Mouse (Mus musculus): Measurements from ENCODE around the gene Mapk13. TPM values are rescaled to one million over a fixed set of nuclear protein-coding genes. Genes with fewer than 3 reads are reported as not detected.

The Mapk13 gene
- polyA plus RNA-seq, 1 experiment = 24.3 TPM

DNA sequence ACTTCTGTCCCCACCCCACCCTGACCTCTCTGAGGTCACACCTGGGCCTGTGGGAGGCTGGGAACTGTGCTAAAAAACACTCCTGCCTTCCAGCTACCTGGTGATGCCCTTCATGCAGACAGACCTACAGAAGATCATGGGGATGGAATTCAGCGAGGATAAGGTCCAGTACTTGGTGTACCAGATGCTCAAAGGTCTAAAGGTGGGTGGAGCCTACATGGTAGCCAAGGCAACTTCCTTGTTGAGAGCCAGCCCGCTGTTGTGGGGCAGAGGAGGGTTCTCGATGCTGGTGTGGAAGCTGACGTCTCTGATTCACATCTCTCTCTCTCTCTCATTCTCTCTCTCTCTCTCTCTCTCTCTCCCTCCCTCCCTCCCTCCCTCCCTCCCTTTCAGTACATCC, 6.1 kb downstream of the Mapk13 start:
- DNase-seq (ENCODE audit: low read depth) = no peak

DNA sequence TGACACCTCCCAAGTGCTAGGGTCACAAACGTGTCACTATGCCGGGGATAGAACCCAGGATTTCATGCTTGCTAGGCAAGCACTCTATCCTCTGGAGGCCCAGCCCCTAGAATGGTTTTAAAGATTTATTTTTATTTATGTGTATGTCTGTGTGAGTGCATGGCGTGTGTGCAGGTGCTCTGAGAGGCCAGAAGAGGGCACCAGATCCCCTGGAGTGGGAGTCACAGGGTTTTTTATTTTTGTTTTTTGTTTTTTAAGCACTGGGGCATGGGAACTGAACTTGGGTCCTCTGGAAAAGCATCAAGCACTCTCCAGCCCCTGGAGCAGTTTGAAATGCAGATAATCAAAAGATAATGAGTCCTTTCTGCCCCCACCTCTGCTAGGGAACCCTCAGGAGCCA, 7.7 kb downstream of the Mapk13 start:
- DNase-seq (ENCODE audit: low read depth) = no peak

DNA sequence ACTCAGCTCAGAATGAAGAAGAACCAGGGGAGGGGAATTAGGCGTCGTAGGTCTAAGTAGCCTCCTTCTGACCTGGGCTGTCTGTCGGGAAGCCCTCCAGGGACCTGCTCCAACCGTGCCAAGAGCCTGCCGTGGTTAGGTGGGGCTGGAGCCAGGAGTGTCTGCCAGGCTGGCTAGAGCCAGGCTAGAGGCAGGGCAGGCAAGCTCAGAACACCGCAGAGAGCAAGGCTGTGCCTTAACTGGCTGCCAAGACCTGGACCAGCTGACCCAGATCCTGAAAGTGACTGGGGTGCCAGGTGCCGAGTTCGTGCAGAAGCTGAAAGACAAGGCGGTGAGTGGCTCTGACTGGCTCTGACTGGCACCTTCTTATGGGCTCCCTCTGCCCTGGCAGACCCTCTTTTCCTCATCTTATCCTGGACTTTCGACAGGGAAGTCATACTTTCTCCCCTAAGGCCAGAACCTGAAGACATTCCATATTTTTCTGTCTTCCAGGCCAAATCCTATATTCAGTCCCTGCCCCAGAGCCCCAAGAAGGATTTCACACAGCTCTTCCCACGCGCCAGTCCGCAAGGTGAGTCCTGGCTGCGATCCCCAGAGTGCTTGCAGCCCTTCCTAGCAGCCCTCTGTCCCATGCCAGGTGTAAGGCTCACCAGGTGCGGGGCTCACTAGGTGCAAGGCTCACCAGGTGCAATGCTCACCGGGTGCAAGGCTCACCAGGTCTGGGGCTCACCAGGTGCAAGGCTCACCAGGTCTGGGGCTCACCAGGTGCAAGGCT, 8.3 kb downstream of the Mapk13 start:
- DNase-seq (ENCODE audit: low read depth) = no peak

DNA sequence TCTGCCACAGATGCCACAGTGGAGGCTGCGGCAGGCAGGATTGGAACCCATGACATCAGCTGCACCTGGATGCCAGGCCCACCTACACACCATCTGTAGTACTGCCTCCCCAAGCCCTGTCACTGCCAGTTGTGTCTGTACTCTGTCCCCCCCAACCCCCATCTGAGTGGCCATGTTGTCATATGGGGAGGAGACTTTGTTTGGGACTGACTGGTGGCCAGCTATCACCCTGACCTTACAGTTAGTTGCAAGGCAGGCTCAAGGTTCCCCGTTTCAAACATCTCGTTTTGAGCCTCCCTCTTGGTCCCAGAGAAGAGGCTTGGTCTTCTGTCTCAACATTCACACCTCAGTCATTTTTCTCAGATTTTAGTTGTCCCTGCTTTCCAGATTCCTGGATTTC, 10.6 kb downstream of the Mapk13 start:
- DNase-seq (ENCODE audit: low read depth) = no peak

DNA sequence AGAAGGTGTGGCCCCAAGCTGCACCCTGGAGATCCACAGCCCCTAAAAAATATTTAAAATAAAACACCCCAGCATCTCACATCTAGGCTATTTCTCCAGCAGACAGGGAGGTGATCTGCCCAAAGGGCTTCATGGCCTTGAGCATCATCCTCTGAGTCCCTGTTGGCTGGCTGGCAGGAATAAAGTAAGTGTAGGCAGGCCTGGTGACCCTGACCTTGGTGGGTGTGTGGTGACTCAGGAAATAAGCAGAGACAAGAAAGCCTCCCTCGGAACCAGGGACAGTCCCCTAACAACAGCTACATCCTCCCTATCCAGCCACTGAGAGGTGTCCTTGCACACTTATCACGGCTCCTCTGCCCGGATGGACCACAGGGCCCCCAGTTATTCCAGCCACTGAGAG, 11.7 kb downstream of the Mapk13 start:
- no peak for DNase-seq (ENCODE audit: low read depth)

DNA sequence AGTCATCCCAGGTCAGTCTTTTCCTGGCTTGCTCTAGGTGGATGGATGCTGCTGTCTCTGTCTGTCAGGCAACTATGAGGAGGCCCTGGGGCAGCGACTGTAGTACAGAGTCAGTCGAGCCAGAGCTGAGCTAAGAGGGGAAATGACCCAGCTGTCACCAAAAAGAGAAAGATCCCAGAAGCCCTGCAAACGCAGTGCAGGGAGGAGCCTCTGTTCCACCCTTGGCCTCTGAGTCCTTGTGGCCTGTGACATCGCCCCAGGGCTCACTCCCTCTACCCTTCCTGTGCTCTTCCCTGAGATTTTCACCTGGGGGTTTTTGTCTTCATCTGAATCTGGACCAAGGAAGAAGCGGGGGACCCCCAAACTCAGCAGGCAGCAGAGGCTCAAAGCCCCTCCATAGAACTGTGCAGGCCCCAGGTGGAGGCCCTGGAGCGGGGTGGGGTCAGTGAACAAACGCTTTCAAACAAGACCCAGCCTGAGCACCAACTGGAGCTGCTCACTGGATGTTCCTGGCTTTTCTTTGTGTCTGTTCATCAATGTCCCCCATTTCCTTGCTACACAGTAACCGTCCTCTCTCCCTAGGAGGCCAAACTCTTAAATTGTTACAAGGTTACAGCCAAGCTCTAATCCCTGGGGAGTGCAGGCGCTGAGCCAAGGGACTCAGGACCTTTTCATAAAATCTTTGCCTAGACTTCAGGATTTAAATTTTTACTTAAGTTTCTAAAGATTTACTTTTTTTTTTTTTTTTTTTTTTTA, 12.4 kb downstream of the Mapk13 start:
- no peak for DNase-seq (ENCODE audit: low read depth)

DNA sequence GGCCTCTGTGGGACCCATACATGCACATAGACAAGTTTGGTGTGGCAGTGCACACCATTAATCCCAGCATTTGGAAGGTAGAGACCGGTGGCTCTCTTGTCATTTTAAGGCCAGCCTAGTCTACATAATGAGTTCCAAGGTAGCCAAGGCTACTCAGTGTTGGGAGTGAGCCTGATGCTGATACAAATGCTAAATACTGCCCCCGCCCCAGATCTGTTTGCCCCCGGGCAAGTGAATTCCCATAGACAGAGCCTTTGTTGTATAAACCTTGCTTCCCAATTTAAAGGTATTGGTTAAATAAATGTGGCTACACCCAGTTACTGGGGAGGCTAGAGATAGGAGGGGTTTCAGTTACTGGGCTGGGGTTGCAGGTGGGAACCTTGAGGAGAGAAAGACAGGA, 15.9 kb downstream of the Mapk13 start:
- no peak for DNase-seq (ENCODE audit: low read depth)

DNA sequence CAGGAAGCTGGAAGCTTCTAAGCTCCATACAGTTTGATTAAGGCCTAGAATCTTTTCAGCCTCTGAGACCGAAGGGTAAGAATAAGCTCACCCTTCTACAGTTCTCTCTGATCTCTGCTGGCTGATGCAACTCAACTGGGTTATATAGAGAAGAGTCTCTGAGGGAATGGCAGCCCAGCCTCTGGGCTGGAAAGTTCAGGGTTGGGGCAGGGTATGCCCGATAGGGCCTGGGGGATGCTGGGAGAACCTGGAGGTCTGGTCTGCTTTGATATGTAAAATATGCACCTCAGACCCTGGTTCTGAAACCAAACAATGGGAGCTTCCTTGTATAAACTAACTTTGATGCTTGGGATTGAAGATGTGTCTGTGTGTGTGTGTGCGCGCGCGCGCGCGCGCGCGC, 18.4 kb downstream of the Mapk13 start:
- DNase-seq (ENCODE audit: low read depth) = no peak

DNA sequence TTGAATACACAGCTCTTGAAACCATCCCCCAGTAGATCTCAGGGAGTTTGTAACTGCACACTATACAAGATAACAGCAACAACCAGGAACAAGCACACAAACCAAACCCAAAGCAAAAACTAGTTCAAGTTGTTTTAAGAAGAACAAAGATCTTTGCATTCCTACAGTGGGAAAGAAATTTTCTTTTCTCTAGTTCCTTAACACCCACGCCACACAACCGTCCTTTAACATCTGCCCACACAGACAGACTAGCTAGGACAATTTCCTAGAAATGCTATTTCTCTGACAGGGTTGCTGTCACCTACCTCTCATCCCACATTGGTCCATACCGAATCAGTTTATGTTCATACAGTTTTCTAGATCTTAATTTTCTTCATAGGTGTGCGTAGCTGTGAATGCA, 27.9 kb downstream of the Mapk13 start:
- DNase-seq (ENCODE audit: low read depth) = no peak

DNA sequence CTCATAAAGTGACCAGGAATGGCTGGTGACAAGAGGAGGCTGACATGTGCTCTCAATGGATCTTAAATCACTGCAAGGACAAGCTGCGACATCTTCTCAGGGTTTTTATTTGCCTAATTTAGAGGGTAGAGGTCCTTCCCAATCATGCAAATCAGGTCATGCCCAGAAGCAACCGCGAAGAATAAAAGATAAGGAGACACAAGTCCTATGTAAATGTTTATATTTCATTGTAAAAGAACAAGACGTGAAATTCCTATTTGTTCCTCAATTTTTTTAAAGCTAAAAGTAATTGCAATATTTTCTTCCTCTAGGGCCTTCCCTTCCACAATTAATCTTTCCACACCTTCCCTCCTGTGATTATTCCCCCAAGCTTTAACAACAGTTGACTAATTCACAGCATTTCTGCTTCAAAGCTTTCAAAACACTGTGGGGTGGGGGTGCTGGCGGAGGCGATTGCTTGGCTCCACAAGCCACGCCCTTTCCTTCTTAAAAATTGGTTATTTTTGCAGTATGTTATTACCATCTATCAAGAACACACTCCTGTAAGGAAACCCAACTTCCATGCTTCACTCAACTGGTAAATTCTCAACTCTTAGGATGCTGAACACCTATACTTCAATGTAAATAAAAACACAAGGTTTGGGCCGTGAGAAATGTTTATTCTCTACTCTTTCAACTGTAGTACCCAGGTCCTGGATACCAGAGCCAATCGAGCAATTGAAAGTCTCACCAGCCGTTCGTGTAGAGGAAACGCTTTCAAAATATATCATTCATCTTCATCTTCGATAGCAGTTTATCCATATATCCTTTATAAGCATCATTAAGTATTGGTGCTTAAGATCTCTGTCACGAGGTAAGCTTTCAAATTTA, 30.4 kb downstream of the Mapk13 start:
- no peak for DNase-seq (ENCODE audit: low read depth)

DNA sequence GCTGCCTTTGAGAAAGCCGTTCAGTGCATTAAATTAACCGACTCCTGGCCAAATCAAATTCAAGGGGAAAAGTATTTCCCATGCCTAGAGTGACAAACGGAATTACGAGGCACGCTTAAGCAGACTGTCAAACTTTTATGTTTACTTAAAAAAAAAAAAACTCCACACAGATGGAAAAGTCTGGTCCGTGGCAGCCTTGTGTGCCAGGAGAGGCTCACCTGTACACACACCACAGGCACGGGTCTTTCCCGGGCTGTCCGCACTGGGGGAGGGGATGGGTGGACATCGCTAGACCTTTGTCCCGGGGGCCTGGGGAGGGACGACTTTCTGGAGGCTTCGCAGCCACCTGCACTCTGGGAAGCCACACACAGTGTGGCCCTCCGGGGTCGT, 31.2 kb downstream of the Mapk13 start:
- no peak for DNase-seq (ENCODE audit: low read depth)

DNA sequence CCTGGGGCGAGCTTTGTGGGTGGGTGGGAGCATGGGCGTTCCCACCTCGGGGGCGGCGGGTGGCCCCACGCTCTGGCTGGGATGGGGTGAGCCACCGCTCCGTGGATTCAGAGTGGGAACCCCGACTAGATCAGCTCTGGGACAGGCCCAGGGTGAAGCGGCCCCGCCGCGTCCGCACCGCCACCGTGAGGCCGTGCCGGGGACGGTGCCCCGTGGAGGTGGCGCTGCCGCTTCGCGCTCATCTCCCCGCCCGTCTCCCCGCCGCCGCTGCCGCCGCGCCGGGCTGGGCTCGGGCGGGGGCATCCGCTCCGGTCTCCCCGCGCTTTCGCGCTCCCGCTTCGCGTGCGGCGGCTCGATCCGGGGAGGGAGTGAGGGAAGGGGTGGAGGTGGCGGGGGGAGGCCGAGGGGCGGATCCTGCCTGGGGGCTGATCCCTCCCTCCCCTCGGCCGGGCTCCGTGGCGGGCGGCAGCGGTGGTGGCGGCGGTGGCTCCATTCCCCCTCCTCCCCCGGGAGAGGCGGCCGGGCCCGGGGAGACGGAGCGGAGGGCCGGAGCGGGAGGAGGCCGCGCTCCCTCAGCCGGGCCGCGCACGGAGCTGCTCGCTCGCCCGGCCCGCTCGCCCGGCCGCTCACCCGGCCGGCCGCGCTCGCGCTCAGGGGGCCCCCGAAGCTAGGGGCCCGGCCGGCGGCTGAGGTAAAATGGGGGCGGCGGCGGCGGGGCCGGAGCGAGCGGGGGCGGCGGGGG, 31.7 kb downstream of the Mapk13 start, which contains the start of gene Brpf3:
Gene Brpf3, plus strand, starts transcription at position 420 of the 742 bp plus-strand sequence.
- DNase-seq (ENCODE audit: low read depth) = no peak

DNA sequence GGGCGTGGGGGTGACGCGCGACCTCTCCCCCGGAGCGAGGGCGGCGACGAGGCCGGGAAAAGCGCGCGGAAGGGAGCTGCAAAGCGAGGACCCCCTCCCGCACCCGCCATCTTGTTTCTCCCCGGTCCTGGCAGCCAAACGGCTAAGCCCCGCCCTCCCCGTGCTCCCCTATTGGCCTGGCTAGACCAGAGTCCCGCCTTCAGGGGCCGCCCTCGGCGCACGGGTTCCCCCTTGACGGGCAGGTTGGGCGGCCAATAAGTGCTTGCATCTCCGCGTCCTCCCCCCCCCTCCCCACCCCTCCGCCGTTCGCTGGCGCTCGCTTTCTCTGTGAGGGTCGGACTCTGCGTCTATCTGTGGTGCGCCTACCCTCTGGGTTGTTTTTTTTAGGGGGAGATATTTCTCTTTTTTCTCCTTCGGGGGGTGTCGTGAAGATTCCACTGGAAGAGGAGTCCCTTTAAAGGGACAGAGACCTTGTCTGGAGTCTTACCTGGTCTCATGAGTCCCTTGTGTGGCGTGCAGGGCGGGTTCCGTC, 32.4 kb downstream of the Mapk13 start:
- no peak for DNase-seq (ENCODE audit: low read depth)

DNA sequence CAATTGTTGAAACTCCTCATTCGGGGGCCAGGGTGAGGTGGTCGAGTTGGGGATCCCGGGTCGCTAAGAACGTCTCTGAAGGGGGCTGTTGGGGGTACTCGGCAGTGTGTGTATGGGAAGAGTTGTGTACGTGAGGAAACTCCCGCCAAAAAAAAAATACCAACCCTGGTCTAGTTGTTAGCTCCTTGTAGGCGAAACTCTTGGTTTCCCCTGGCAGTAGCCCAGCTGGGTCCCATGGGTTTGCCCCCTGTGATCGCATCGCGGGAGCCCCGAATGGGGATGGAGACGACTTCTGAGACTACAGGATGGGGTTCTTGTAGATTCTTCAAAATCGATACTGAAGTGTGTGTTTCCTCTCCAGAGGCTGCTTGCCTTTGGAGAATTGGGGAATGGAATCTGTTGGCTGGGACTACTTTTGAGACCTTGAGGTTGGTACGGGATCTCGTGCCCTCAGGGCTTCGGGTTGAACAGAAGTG, 32.9 kb downstream of the Mapk13 start:
- DNase-seq (ENCODE audit: low read depth) = no peak

DNA sequence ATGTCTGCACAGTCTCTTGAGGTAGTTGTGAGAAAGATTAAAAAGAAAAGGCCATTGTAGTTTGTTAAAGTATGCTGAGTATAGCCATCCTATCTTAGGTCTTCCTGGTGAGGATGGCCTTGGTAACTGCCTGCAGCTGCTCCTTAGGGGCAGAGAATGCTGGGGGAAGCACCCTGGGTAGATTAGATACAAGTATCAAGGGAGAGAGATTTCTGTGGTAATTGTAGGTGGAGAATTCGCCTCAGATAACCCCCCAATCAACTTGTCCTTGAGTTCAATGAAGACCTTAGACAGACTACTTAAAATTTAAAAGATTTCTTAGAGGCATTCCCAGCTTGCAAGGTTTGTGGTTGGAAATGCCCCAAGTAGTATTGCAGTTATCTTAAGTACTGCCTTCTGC, 34.2 kb downstream of the Mapk13 start:
- no peak for DNase-seq (ENCODE audit: low read depth)

DNA sequence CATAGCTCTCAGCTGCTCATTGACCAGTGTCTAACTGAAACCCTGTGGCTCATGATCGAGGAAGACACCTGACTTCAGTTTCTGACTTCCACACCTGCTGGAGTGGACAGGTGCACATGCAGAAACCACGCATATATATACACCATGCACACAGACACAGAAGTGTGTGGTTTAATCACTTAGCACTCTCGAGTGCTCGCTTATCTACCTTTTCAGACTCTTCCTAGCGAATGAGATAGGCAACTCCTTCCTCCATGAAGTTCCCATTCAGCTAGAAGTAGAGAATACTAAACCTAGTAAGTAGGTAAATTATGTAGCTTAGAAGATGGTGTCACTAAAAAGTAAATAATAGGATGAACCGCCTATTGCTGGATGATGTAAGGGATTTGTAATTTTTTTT, 35.9 kb downstream of the Mapk13 start:
- DNase-seq (ENCODE audit: low read depth) = no peak

DNA sequence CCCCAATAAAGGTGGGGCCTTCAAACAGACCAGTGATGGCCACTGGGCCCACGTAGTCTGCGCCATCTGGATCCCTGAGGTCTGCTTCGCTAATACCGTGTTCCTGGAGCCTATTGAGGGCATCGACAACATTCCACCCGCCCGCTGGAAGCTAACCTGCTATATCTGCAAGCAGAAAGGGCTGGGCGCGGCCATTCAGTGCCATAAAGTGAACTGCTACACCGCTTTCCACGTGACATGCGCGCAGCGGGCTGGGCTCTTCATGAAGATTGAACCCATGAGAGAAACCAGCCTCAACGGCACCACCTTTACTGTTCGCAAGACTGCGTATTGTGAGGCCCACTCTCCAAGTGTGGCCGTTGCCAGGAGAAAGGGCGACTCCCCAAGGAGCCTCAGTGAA, 37.7 kb downstream of the Mapk13 start:
- DNase-seq (ENCODE audit: low read depth) = no peak

DNA sequence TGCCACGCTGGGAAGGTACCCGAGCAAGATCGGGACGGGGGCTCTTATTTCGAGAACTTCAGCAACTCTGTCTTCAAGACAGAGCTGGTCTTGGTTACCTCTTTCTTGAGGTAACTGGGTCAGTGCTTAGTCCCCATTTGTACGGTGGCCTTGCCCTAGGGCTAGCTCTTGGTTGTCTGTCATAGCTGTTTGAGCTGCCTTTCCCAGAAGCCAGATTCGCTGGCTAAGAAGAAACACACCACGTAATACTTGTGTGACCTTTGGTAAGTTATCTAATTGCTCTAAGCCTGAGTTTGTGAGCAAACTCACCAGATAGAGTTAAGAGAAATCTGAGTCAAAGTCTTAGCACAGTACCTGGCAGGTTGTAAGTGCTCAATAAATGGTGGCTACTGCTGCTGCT, 39.6 kb downstream of the Mapk13 start:
- DNase-seq (ENCODE audit: low read depth) = no peak

DNA sequence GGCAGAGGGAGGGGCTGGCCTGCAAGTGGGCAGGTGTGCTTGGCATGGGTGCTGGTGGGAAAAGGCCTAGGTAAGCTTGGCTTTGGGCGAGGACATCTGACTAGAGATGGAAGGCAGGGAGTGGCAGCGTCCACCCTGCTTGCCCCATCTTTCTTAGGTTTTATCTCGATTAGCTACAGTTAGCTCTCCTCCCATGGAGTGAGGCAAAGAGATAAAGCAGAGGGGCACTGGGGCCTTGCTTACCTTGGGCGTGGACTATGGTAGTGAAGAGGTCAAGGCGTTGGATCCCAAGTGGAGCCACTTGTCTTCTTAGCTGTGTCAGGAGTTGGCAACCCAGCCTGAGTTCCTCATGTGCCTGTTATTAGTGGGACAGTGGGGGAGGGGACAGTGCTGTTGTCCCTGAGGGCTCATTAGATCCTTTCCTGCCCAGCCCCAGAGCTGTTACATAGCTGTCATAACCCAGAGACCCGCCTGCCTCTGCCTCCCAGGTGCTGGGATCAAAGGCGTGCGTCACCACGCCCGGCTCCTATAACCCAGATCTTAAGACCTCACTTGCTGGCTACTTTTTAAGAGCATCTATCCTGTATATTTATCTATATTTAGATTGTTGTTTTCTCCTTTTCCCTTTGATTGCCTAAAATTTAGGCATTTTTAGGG, 40.2 kb downstream of the Mapk13 start:
- no peak for DNase-seq (ENCODE audit: low read depth)

DNA sequence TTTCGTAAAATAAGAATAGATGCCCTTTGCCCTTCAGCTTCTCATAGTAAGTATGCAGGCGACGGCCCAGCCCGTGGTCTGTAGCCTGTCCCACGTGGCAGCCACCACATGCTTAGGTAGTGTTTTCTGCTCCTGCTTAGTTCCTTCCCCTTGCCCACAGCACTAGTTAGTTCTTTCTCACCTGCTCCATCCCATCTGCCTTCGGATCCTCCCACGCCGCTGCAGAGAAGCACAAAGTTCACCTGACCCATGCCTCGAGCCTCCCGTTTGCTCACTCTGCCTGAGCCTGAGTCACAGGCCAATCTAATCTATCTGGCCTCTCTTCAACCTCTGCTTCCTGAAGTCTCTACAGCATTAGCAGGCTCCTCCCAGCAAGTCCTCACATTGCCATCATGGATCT, 43.2 kb downstream of the Mapk13 start:
- DNase-seq (ENCODE audit: low read depth) = no peak
